Mouse (Mus musculus): Measurements from ENCODE around the gene Sae1. TPM values are rescaled to one million over a fixed set of nuclear protein-coding genes. Genes with fewer than 3 reads are reported as not detected.
"Not testable (repeated sequence)": the region's sequence is repeated elsewhere in the genome, so short reads cannot be mapped to it uniquely, and the experiment has no call there.

Sae1 gene
- polyA plus RNA-seq, 1 experiment from 2014 or later: 284 TPM

GRCm38 (mm10) chr7:16312011-16312671, 75.5 kb downstream of the Sae1 start:
- WGBS: under 1% methylated on average over 49 of the region's 49 CpGs
- Histone ChIP-seq H3K36me3 (no peaks in the 10 kb centered on the region), H3K4me2 (replicated peaks) (peak overlapping the region; percentile 99), H3K27me3 (replicated peaks) (no peaks in the 10 kb centered on the region), H3K4me3 (replicated peaks) (peak overlapping the region; percentile 63), H3K4me1 (replicated peaks) (peaks cover 54% of the 10 kb centered on the region), H3K27ac (peak overlapping the region; percentile 95), H3K9me3 (no peaks in the 10 kb centered on the region), H3K9ac (peak overlapping the region; percentile 82)
- ATAC-seq: peak; percentile 24

DNA sequence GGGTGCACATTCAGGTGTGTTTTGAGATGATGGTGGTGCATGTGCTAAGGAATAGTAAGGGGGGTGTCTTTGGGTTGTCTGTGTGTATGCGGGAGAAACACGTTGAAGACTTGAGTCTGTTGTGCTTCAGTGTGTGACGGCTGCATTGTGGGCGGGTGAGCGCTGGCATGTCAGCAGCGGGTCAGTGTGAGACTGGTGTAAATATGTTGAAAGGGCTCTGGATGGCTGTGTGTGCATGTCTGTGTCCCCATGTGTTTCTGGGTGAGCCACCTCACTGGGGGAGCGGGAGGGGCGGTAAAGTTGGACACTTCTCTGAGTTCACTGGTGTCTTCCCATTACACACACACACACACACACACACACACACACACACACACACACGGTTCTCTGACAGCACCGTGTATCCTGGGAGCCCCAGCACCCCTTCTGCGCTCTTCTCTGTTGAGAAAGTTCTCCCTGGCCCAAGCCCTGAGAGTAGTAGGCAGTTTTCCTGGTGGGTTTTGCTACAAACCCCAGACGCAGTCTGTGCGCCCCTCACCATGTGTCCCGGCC, 76.1 kb downstream of the Sae1 start:
- peak overlapping the region; percentile 99 for H3K4me2 ChIP-seq (replicated peaks)
- 1% methylated on average over 14 of the region's 14 CpGs for WGBS
- no peaks in the 10 kb centered on the region for H3K27me3 ChIP-seq (replicated peaks)
- H3K27ac ChIP-seq: peak overlapping the region; percentile 95
- H3K9me3 ChIP-seq: no peaks in the 10 kb centered on the region
- peaks cover 54% of the 10 kb centered on the region for H3K4me1 ChIP-seq (replicated peaks)
- H3K36me3 ChIP-seq: no peaks in the 10 kb centered on the region
- peak overlapping the region; percentile 82 for H3K9ac ChIP-seq
- peak overlapping the region; percentile 63 for H3K4me3 ChIP-seq (replicated peaks)
- ATAC-seq: no peak

GRCm38 (mm10) chr7:16310521-16311452, 76.8 kb downstream of the Sae1 start:
- Histone ChIP-seq H3K9ac (peak overlapping the region; percentile 62), H3K27me3 (replicated peaks) (no peaks in the 10 kb centered on the region), H3K4me3 (replicated peaks) (peak overlapping the region; percentile 63), H3K36me3 (no peaks in the 10 kb centered on the region), H3K27ac (peak overlapping the region; percentile 95), H3K4me2 (replicated peaks) (peak overlapping the region; percentile 99), H3K4me1 (replicated peaks) (peaks cover 54% of the 10 kb centered on the region), H3K9me3 (no peaks in the 10 kb centered on the region)
- ATAC-seq: peak; percentile 10; the same call in 1 of the 2 replicates
- 2% methylated on average over 31 of the region's 31 CpGs for WGBS

GRCm38 (mm10) chr7:16310020-16310520, 77.5 kb downstream of the Sae1 start:
- Histone ChIP-seq H3K4me1 (replicated peaks) (peaks cover 54% of the 10 kb centered on the region), H3K4me2 (replicated peaks) (peak overlapping the region; percentile 99), H3K9ac (peak overlapping the region; percentile 62), H3K27me3 (replicated peaks) (no peaks in the 10 kb centered on the region), H3K36me3 (no peaks in the 10 kb centered on the region), H3K4me3 (replicated peaks) (peak overlapping the region; percentile 63), H3K9me3 (no peaks in the 10 kb centered on the region), H3K27ac (peak overlapping the region; percentile 66)
- ATAC-seq: peak; percentile 17
- 0% methylated on average over 28 of the region's 56 CpGs for WGBS

DNA sequence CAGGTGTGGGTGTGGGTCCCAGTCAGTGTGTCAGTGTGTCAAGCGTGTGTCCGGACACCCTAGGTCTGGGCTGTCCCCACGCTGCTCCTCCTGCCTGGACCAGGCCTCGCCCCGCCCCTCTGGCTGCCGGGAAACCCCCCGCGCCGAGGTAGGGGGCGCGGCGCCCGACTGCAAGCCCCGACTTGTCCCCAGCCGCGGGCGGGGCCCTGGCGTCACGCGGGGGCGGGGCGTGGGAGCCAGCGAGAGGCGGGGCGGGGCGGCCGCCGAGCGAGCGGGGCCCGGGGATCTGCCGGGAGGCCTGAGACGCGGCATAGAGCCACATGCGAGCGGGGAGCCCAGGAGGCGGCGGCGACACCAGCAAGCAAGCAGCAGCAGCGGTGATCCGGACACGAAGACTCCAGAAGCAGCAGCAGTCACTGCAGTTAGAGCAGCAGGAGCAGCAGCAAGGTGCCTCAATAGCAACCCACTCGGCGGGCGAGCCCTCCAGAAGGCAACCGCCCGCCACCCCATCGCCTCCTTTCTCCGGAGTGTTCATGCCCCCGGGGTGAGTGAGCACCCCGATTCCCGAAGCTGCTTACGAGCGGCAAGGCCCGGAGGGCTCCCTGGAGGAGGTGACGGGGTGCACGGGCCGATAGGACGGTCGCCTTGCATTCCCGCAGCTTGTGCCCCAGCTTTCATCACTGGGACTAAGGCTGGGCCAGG, 78.1 kb downstream of the Sae1 start:
- Histone ChIP-seq H3K4me2 (replicated peaks) (peak overlapping the region; percentile 99), H3K27me3 (replicated peaks) (no peaks in the 10 kb centered on the region), H3K9ac (peak overlapping the region; percentile 62), H3K9me3 (no peaks in the 10 kb centered on the region), H3K4me3 (replicated peaks) (peak overlapping the region; percentile 63), H3K4me1 (replicated peaks) (peaks cover 53% of the 10 kb centered on the region), H3K36me3 (no peaks in the 10 kb centered on the region), H3K27ac (peak overlapping the region; percentile 66)
- under 1% methylated on average over 61 of the region's 61 CpGs for WGBS
- peak; percentile 41 for ATAC-seq

DNA sequence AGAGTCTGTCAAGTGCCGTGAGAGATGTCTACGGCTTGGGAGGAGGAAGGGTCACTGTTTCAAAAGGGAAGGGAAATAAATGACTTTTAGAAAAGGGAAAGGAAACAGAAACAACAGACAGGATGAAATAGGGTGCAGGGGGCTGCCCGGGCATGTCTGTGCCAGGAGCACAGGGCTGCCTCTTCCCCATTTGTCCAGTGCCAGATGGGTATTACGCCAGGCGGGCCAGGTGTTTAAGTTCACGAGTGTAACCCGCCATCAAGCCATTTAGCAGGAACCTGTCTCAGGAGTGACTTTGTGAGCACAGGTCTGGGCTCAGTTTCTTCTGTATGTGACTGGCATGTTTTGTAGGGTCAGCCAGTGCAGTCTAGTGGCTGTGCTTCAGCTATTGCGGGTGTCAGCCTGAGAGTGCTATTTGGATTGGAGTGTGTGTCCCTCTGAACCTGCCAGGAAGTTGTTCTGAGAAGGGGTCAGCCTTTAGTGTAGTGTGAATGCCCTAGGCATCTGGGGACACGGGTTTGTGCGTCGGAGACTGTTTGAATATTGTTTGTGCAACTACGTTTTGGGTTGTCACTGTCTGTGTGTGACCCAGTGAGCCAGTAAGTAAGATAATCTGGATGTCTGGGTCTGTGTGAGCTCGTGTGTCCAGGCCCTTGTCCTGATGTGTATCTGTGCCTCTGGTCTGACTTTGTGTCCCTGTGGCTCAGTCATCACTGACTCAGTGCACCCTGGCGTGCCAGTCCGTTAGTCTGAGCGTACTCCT, 78.9 kb downstream of the Sae1 start:
- H3K36me3 ChIP-seq: no peaks in the 10 kb centered on the region
- H3K4me2 ChIP-seq (replicated peaks): peak overlapping the region; percentile 99
- peak overlapping the region; percentile 63 for H3K4me3 ChIP-seq (replicated peaks)
- H3K27me3 ChIP-seq (replicated peaks): no peaks in the 10 kb centered on the region
- H3K4me1 ChIP-seq (replicated peaks): peaks cover 48% of the 10 kb centered on the region
- no peaks in the 10 kb centered on the region for H3K9me3 ChIP-seq
- no peak for ATAC-seq
- WGBS: 40% methylated on average over 16 of the region's 16 CpGs
- peak overlapping the region; percentile 62 for H3K9ac ChIP-seq
- H3K27ac ChIP-seq: peak overlapping the region; percentile 56; the same call in 1 of the 2 replicates

- H3K4me2 ChIP-seq (replicated peaks): peak within 1 kb of the TSS; percentile 99
- H3K27me3 ChIP-seq (replicated peaks); H3K36me3 ChIP-seq; ATAC-seq; H3K9me3 ChIP-seq: not testable (repeated sequence)
- peak within 1 kb of the TSS; percentile 63 for H3K4me3 ChIP-seq (replicated peaks)
- H3K4me1 ChIP-seq (replicated peaks): peaks cover 42% of the 10 kb centered on the region
- H3K27ac ChIP-seq: peak within 1 kb of the TSS; percentile 56; the same call in 1 of the 2 replicates
- 40% methylated on average over 1 of the region's 1 CpGs for WGBS
- peak within 1 kb of the TSS; percentile 62 for H3K9ac ChIP-seq
Measured at GRCm38 (mm10) chr7:16308093-16308492, 79.5 kb downstream of the Sae1 start, which contains the start of gene Bbc3. Bbc3 (plus strand) TSS chr7:16308393.

GRCm38 (mm10) chr7:16307141-16307540, 80.5 kb downstream of the Sae1 start:
- not testable (repeated sequence) for H3K9me3 ChIP-seq; H3K27me3 ChIP-seq (replicated peaks); H3K4me3 ChIP-seq (replicated peaks); ATAC-seq; H3K36me3 ChIP-seq; H3K9ac ChIP-seq; H3K27ac ChIP-seq; H3K4me2 ChIP-seq (replicated peaks)
- peaks cover 35% of the 10 kb centered on the region for H3K4me1 ChIP-seq (replicated peaks)
- 73% methylated on average over 6 of the region's 6 CpGs for WGBS

DNA sequence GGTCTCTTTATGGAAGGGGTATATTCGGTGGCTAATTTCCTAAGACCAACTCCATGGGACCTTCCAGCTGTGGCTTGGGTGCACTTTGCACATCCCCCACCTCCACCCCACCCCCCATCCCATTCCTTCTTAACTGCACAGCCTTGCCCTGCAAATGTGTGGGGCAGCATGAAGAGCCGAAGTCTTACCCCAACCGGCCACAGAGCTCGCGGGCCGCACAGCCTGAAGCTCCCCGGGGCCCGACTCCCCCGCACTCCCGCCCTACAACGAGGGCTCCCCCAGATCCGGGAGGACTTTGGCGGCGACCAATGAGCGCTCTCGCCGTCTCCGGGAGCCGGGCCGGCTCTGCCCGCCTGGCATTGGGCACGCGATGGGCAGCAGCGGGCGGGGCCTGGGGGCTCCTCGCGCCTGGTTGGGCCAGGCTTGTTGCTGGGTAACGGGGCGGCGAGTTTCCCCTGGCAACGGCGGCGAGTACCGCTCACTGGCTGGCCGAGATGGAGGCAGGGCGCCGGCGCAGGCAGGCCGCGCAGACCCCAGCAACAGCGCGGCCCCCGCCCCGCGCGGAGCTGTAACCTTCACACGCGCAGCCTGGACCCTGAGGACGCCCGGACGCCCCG, 88.1 kb downstream of the Sae1 start:
- Histone ChIP-seq H3K9me3 (no peaks in the 10 kb centered on the region), H3K36me3 (no peaks in the 10 kb centered on the region), H3K4me1 (replicated peaks) (peaks cover 26% of the 10 kb centered on the region), H3K9ac (peak overlapping the region; percentile 51), H3K4me2 (replicated peaks) (peak overlapping the region; percentile 92), H3K27me3 (replicated peaks) (no peaks in the 10 kb centered on the region), H3K27ac (no peak overlapping the region; the same call in 1 of the 2 replicates), H3K4me3 (replicated peaks) (peak overlapping the region; percentile 42)
- ATAC-seq: peak; percentile 60
- WGBS: 3% methylated on average over 52 of the region's 52 CpGs

DNA sequence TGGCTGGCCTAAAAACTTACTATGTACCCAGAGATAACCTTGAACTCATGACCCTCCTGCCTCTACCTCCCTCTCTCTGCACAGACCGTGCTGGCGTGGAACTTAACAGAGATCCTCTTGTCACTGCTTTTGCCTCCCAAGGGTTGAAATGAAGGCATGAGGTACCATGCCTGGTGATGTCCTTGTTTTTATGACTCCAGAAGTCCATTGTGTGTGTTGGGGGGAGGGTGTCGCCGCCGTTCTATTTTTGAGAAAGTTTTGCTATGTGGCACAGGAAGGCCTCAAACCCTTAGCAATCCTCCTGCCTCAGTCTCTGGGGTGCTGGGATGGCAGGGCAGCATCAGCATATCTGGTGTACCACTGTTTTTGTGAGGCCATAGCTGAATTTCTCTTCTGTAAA, 88.7 kb downstream of the Sae1 start:
- no peak for ATAC-seq
- Histone ChIP-seq H3K9ac (no peak overlapping the region), H3K4me2 (replicated peaks) (peak overlapping the region; percentile 92; the same call in 1 of the 2 replicates), H3K4me3 (replicated peaks) (no peak overlapping the region), H3K9me3 (no peaks in the 10 kb centered on the region), H3K4me1 (replicated peaks) (peaks cover 26% of the 10 kb centered on the region), H3K27me3 (replicated peaks) (no peaks in the 10 kb centered on the region), H3K27ac (no peak overlapping the region), H3K36me3 (no peaks in the 10 kb centered on the region)
- WGBS: 76% methylated on average over 5 of the region's 5 CpGs

GRCm38 (mm10) chr7:16297616-16298015, 90.0 kb downstream of the Sae1 start:
- Histone ChIP-seq H3K27me3 (replicated peaks) (no peaks in the 10 kb centered on the region), H3K9me3 (no peaks in the 10 kb centered on the region), H3K9ac (no peak overlapping the region), H3K36me3 (no peaks in the 10 kb centered on the region), H3K4me3 (replicated peaks) (no peak overlapping the region), H3K27ac (no peak overlapping the region), H3K4me2 (replicated peaks) (0 out of 2 replicates have a peak overlapping the region, but pooled peaks have one; percentile 76), H3K4me1 (replicated peaks) (peaks cover 26% of the 10 kb centered on the region)
- WGBS: 64% methylated on average over 2 of the region's 2 CpGs
- no peak for ATAC-seq
